Mouse (Mus musculus) left cerebral cortex, postnatal 4 days (tissue): Measurements from ENCODE around the gene Clybl. TPM values are rescaled to one million over a fixed set of nuclear protein-coding genes. Genes with fewer than 3 reads are reported as not detected.

Experiments
- DNase-seq: peaks from one replicate; pipeline ENCODE4 v3.0.0-alpha.2; 2022
- intact Hi-C: fragments of 180-260 bp; cut with DNase I; formaldehyde crosslinking; loops from one replicate; pipeline ENCODE4 v1.15.1; 2025
- total RNA-seq, 2 experiments: library from RNA; stranded (reverse); gene quantifications; 2 replicates each; pipeline ENCODE4 v1.2.3; 2021

Gene Clybl
- total RNA-seq, 2 experiments from 2014 or later: 6.5 to 8.5 TPM

GRCm38 (mm10) chr14:122194630-122195029, 13.1 kb downstream of the Clybl start:
- intact Hi-C loops: no loop called here
- no peak for DNase-seq

GRCm38 (mm10) chr14:122196851-122197250, 15.3 kb downstream of the Clybl start:
- no peak for DNase-seq
- intact Hi-C loops: no loop called here

GRCm38 (mm10) chr14:122200247-122200885, 18.9 kb downstream of the Clybl start:
- intact Hi-C loops: no loop called here
- no peak for DNase-seq

GRCm38 (mm10) chr14:122209177-122209576, 27.7 kb downstream of the Clybl start:
- DNase-seq: no peak
- intact Hi-C loops: no loop called here

- peak; percentile 61 for DNase-seq
- intact Hi-C loops: no loop called here
Observed at GRCm38 (mm10) chr14:122213590-122213989, 32.1 kb downstream of the Clybl start.

GRCm38 (mm10) chr14:122214126-122214525, 32.6 kb downstream of the Clybl start:
- DNase-seq: no peak
- intact Hi-C loops: no loop called here

- no peak for DNase-seq
- intact Hi-C loops: no loop called here
Observed at GRCm38 (mm10) chr14:122217221-122217620, 35.7 kb downstream of the Clybl start.

- intact Hi-C loops: loop anchor here (10.0 kb wide), 4 partner anchors 162 to 1022 kb away; no protein-coding TSS in a partner anchor
- no peak for DNase-seq
Observed at GRCm38 (mm10) chr14:122222934-122223374, 41.5 kb downstream of the Clybl start.

GRCm38 (mm10) chr14:122223461-122224102, 42.1 kb downstream of the Clybl start:
- peak; percentile 90 for DNase-seq
- intact Hi-C loops: loop anchor here (10.0 kb wide), 4 partner anchors 161 to 1021 kb away; no protein-coding TSS in a partner anchor

GRCm38 (mm10) chr14:122224103-122224494, 42.6 kb downstream of the Clybl start:
- intact Hi-C loops: loop anchor here (10.0 kb wide), 4 partner anchors 161 to 1021 kb away; no protein-coding TSS in a partner anchor
- DNase-seq: no peak

- peak; percentile 38 for DNase-seq
- intact Hi-C loops: loop anchor here (10.0 kb wide), 4 partner anchors 160 to 1020 kb away; no protein-coding TSS in a partner anchor
Observed at GRCm38 (mm10) chr14:122224501-122224928, 43.0 kb downstream of the Clybl start.

- DNase-seq: peak; percentile 46
- intact Hi-C loops: loop anchor here (5.0 to 10.0 kb wide), 5 partner anchors 159 to 1019 kb away; partner anchors contain the start of gene Zic2
Observed at GRCm38 (mm10) chr14:122225479-122226132, 44.1 kb downstream of the Clybl start.

- intact Hi-C loops: loop anchor here (5.0 to 10.0 kb wide), 5 partner anchors 159 to 1019 kb away; partner anchors contain the start of gene Zic2
- DNase-seq: peak; percentile 50
Observed at GRCm38 (mm10) chr14:122226133-122226515, 44.6 kb downstream of the Clybl start.

- intact Hi-C loops: loop anchor here (5.0 to 10.0 kb wide), 5 partner anchors 158 to 1018 kb away; partner anchors contain the start of gene Zic2
- DNase-seq: no peak
Observed at GRCm38 (mm10) chr14:122226666-122227453, 45.4 kb downstream of the Clybl start.

- intact Hi-C loops: loop anchor here (5.0 to 10.0 kb wide), 5 partner anchors 157 to 1017 kb away; partner anchors contain the start of gene Zic2
- peak; percentile 42 for DNase-seq
Observed at GRCm38 (mm10) chr14:122227454-122227951, 46.0 kb downstream of the Clybl start.

- intact Hi-C loops: loop anchor here (5.0 to 10.0 kb wide), 5 partner anchors 156 to 1016 kb away; partner anchors contain the start of gene Zic2
- peak; percentile 95 for DNase-seq
Observed at GRCm38 (mm10) chr14:122228816-122229551, 47.5 kb downstream of the Clybl start.

GRCm38 (mm10) chr14:122229988-122230387, 48.5 kb downstream of the Clybl start:
- intact Hi-C loops: loop anchor here (5.0 to 10.0 kb wide), 5 partner anchors 155 to 1015 kb away; partner anchors contain the start of gene Zic2
- no peak for DNase-seq

GRCm38 (mm10) chr14:122230621-122231025, 49.1 kb downstream of the Clybl start:
- intact Hi-C loops: no loop called here

GRCm38 (mm10) chr14:122231073-122231472, 49.6 kb downstream of the Clybl start:
- no peak for DNase-seq
- intact Hi-C loops: no loop called here

More at GRCm38 (mm10) chr14:122230621-122231025, 49.1 kb downstream of the Clybl start:
- DNase-seq: peak; percentile 87
